Mouse (Mus musculus): ENCODE data around the gene Sgms2.
"Not testable (repeated sequence)": the region's sequence is repeated elsewhere in the genome, so short reads cannot be mapped to it uniquely, and the experiment has no call there.

The Sgms2 gene

DNA sequence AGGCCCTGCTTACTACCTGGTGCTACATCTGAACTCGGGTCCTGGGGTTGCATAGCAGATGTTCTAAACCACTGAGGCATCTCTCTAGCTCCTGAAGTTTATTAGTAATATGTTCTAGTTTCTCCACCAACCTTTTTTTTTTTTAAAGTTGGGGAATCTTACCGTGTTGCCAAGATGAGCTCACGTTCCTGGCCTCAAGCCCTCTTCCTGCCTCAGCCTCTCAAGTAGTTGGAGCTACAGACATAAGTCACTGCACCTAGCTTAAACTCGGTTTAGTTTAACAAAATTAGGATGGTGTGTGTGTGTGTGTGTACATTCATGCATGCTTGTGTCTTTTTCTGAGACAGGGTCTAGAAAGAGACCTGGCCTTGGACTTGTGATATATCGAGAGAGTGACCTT is 132.2 kb downstream of the Sgms2 start:
- DNase-seq (ENCODE audit: extremely low spot score, low spot score): no peak

- no peak for DNase-seq (ENCODE audit: extremely low spot score, low spot score)
Measured at GRCm38 (mm10) chr3:131358205-131358604, 133.0 kb downstream of the Sgms2 start.

DNA sequence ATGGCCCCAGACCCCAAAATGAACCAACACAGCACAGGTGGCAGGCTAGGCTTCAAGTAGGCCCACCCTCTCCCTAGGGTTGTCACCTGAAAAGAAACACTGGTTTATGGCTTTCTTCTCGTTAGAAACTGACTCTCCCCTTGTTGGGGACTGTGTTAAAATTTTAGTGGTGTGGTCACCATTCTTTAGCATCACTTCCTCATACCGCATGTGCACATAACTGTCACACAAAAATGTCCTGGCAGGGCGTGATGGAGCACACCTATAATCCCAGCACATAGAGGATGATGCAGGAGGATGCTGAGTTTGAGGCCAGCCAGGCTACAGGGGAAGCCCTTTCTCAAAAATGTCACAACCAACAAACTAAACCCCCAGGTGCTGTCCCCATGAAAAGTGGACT is 133.6 kb downstream of the Sgms2 start:
- DNase-seq (ENCODE audit: extremely low spot score, low spot score): no peak

- no peak for DNase-seq (ENCODE audit: extremely low spot score, low spot score)
Measured at GRCm38 (mm10) chr3:131356026-131356425, 135.2 kb downstream of the Sgms2 start.

GRCm38 (mm10) chr3:131350539-131350938 is 140.7 kb downstream of the Sgms2 start:
- no peak for DNase-seq (ENCODE audit: extremely low spot score, low spot score)

- no peak for DNase-seq (ENCODE audit: extremely low spot score, low spot score)
Measured at GRCm38 (mm10) chr3:131349013-131349412, 142.2 kb downstream of the Sgms2 start.

DNA sequence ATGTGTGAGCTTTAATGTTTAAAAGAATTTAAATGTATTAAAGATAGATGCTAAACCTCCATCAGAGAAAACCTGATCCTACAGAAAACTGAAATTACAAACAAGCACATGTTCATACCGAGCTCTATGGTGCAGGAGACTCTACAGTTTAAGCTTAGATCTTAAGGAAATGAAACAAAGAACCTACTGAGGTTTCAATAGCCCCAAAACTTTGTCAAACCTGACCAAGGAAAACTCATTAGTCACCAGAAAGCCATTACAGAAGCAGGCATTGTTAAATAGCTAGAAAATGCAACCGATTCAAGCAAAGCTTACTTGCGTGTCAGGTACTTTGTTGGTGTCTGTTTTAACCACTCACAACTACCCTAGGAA is 142.6 kb downstream of the Sgms2 start:
- no peak for DNase-seq (ENCODE audit: extremely low spot score, low spot score)

- peak; percentile 20 for DNase-seq (ENCODE audit: extremely low spot score, low spot score)
Measured at GRCm38 (mm10) chr3:131347831-131348578, 143.2 kb downstream of the Sgms2 start.

- DNase-seq (ENCODE audit: extremely low spot score, low spot score): no peak
Measured at GRCm38 (mm10) chr3:131345903-131346302, 145.3 kb downstream of the Sgms2 start.

DNA sequence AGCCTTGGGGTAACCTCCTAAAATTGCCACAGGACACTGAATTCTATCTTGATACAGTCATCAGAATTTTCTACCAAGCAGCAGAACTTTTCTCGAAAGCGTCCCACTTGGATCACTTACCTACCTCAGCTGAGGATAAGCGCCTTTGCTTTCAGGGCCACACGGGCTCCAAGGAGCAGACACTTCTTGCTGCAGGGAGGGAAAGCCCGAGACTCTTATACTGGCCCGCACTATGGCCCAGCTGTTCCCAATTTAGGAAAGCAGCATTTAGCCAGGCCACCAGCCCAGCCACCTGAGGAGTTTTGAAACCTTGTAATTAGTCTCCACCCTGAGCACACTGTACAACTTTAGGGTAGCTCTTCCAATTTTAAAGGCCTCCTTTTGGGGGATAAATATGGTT is 147.9 kb downstream of the Sgms2 start:
- no peak for DNase-seq (ENCODE audit: extremely low spot score, low spot score)

- DNase-seq (ENCODE audit: extremely low spot score, low spot score): no peak
Measured at GRCm38 (mm10) chr3:131340885-131341284, 150.3 kb downstream of the Sgms2 start.

GRCm38 (mm10) chr3:131339280-131339679 is 151.9 kb downstream of the Sgms2 start:
- no peak for DNase-seq (ENCODE audit: extremely low spot score, low spot score)

DNA sequence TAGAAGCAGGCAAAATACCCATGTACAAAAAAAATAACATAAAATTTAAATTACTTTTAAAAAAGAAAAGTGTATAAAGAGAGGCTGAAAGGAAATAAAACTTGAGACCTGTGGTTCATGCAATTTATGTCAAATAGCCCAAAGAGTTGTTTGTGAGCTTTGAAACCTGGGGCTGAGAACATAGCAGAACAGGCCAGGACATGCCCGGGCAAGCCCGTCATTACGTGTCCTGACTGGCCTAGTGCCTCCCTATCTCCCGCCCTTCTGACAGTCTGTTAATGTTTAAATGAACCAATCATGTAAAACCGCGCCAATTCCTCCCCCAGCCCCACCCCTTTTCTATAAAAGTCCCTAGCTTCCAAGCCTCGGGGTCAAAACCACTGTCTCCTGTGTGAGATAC is 153.5 kb downstream of the Sgms2 start:
- not testable (repeated sequence) for DNase-seq (ENCODE audit: extremely low spot score, low spot score)

DNA sequence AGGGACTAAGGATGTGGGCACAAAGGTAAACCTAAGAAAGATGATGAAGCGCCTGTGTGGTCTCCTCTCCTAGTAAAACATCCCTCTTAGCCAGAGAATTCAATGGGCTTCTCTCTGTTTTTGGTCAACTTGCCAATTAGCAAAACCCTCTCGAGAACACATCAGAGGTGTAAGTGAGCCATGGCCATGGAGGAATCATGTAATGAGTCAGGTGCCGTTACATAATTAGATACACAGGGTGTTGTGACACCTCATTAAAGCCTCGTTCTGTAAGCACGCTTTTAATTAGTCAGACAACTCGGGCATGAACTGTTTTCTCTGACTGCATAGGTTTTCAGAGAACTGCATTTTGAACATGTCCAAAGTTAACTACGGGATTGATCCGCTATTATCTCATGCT is 154.6 kb downstream of the Sgms2 start:
- DNase-seq (ENCODE audit: extremely low spot score, low spot score): no peak

DNA sequence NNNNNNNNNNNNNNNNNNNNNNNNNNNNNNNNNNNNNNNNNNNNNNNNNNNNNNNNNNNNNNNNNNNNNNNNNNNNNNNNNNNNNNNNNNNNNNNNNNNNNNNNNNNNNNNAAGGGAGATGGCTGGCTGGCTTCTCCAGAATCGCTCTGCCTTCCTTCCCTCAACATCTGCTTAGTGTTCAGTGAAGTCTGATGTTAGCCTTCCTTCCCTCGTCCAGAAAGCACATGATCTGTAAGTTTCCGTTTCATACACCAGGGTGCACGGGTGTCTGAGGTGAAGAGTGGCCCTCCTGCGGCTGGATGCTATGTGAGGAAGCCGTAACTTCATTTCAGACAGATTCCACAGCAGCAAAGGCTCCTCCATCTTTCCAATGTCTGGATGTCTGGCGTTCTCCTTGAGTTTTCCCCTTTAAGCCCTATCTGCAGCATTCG is 156.1 kb downstream of the Sgms2 start:
- no peak for DNase-seq (ENCODE audit: extremely low spot score, low spot score)

GRCm38 (mm10) chr3:131327189-131327588 is 164.0 kb downstream of the Sgms2 start:
- DNase-seq (ENCODE audit: extremely low spot score, low spot score): no peak

GRCm38 (mm10) chr3:131326637-131327036 is 164.6 kb downstream of the Sgms2 start:
- no peak for DNase-seq (ENCODE audit: extremely low spot score, low spot score)

DNA sequence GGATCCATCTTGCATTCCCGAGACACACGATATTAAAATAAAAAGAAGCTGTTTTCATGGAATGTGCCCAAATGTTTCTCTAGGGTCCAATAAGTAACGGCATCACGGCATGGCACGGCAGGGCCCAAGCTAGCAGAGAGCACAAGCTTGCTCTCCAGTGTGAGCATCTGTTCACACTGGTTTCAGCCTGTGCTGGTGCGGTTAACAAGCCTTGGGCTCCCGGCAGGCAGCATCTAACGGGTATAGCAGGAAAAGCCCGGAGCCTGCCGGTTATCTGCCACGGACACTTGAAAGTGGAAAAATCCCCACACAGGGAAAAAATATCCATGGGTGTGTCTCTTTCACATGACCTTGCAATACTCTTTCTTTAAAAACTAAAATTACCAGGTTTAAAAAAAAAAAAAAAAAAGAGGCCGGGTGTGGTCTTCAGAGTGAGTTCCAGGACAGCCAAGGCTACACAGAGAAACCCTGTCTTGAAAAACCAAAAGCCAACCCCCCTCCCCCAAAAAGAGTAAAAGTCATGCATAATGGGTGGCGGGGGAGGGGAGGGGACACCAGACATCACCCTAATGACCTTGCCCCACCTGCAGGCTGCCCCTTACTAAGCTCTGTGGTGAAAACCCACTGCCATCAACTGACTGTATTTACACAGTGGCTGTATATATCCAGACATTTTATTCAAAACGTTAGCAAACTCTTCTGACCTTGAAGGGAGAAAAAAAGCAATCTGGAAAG is 169.0 kb downstream of the Sgms2 start:
- DNase-seq (ENCODE audit: extremely low spot score, low spot score): no peak

GRCm38 (mm10) chr3:131320184-131320583 is 171.0 kb downstream of the Sgms2 start:
- peak; percentile 79 for DNase-seq (ENCODE audit: extremely low spot score, low spot score)

GRCm38 (mm10) chr3:131318211-131318610 is 173.0 kb downstream of the Sgms2 start:
- DNase-seq (ENCODE audit: extremely low spot score, low spot score): no peak

- DNase-seq (ENCODE audit: extremely low spot score, low spot score): no peak
Measured at GRCm38 (mm10) chr3:131317126-131317525, 174.1 kb downstream of the Sgms2 start.

DNA sequence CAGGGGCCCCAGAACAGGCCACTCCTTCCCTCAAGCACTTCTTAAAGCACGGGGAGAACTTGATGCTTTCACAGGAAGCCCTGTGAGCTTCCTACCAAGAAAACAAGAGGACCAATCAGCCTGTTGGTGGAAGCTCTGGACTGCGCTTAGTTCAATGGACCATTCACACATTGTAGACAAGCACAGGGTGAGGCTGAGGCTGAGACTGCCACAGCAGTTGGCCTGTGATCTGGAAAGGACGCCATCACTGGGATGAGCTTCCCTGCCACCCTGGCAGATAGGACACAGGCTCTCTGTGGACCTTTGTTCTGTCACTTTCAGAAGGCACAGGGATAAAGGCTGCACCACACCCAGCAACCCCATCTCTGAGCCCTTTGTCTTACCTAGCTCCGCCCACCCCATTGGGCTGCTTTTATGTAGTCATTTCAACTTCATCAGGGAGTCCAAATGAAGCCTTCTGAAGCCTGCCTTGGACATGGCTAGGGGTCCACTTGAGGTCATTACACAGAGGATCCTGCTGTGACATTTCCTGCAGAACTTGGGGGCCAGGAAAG is 175.2 kb downstream of the Sgms2 start:
- DNase-seq (ENCODE audit: extremely low spot score, low spot score): no peak

- DNase-seq (ENCODE audit: extremely low spot score, low spot score): no peak
Measured at GRCm38 (mm10) chr3:131312340-131312739, 178.9 kb downstream of the Sgms2 start.

Measured in neural tube, embryonic 10.5 days (tissue).